Mouse (Mus musculus) mesoderm, embryonic 11.5 days (tissue): ENCODE results near the gene Idh3b.

Experiments
- DNase-seq: peaks from one replicate; pipeline ENCODE4 v3.0.0-alpha.2; 2012; ENCODE audit warnings: low read depth, low spot score

Gene Idh3b

GRCm38 (mm10) chr2:130283854-130284654, at the start of gene Idh3b:
Idh3b (minus strand) TSS chr2:130284547.
- DNase-seq = peak; percentile 86

- DNase-seq = no peak
Observed at GRCm38 (mm10) chr2:130329502-130329901, 45.2 kb upstream of the Idh3b start.

GRCm38 (mm10) chr2:130327057-130327456, 42.7 kb upstream of the Idh3b start:
- no peak for DNase-seq

DNA sequence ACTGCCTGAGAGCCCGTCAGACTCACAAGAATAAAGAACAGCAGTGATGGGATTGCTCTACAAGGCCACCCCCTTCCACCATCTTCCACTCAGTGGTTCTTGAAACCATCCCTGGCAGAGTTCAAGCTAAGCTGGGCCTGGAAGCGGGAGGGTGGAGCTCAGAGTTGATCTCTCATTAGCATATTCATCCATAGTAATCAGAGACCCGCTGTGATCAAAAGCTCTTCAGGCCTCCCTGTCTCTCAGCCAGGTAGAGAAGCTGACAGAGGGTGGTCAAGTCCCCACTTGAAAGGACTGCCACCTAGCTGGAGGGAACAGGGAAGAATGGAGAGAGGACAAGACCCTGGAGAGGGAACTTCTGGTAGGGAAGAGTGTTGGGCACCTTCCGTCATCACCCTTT, 18.7 kb upstream of the Idh3b start:
- no peak for DNase-seq

DNA sequence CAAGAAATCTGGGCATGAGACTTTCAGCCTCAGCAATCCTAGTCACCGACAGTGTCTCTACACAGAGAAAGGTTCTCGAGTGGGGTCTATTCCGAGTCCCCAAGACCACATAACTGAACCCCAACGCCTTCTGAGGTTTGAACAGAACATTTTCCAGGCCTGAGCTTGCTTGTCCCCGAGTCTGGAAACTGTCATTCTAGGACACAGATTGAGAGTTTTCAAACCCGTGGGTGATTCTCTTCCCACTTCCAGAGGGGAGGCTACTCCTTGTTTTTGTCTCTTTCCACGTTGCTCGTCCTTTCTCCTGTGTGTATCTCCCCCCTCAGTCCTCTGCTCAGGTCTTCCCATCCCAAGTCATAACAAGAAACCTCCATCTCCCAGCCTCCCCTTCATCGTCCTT, 13.2 kb upstream of the Idh3b start:
- DNase-seq = no peak

DNA sequence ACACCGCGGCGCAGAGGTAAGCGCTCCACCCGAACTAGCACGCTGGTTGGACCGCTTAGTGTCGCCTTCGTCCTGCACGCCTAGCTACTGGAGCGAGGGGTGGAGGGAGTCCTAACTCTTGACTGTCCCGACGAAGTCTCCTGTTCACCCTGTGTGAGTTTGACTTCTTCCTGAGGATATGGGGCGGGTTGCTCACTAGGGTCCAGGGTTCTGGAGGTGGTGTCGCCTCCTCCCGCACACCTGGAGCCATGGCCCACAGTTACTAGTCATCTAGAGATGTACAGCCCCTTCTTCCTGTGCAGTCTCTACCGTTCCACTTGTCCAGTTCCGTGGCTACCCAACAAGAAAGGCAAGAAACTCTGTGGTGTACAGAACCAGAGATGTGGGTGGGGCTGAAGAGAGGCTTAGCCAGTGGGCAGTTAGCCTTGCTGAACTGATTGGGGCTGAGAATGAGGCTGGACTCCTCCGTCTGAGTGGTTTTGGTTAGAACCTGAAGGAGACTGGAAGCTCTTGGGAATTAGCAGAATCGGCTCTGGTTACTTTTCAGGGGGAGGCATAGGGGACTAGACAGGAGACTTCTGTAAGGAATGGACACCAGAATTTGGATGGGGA, 11.9 kb upstream of the Idh3b start:
- no peak for DNase-seq

DNA sequence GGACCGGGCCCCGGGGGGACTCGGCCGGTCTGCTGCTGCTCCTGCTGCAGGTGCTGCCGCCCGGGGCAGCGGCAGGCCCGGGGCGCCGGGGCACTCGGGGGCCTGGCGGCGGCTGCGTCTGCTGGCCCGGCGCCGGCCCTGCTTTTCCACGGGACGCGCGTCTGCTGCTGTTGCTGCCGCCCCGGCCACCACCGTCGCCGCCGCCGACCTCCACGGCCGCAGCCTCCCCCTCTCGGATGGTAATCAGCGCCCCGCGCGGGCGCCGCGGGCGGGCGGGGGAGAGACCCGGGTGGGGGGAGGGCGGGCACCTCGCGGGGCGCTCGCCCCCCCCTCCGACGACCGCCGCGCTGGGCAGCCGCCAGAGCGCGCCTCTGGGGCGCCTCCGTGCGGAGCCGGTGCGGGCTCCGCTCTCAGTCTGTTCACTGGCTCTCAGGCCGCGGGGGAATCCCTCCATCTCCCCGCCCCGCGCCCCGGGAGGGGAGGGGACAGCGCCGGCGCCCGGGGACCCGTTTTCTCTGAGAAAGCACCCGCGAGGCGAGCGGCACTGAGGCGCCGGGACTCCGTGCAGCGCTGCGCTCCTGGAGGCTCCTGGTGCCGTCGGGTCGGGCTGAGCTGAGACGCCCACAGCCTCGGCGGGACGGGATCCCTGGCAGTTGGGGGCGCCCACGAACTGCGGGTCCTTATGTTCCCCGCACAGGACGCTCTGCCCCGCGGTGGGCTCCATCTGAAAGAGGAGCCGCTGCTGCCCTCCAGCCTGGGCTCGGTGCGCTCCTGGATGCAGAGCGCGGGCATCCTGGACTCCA, 11.2 kb upstream of the Idh3b start:
- peak; percentile 60 for DNase-seq

DNA sequence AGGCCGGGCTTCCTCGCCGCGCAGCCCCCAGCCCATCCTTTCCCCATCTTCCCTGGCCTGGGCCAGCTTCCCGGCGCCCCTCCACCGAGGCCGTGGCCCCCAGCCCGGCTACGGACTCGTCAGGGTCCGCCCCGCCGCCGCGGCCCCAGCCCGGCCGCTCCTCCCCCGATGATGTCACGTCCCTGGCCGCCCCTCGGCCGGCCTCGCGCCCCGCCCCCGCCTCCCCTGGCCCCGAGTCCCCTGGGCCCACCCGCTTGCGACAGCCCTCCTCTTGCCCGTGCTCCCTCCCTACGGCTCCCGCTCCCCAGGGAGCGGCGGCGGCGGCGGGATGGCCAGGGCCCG, 10.6 kb upstream of the Idh3b start, which contains the start of gene Ebf4:
Gene Ebf4 (plus strand): TSS at position 234 of the 342 bp plus-strand sequence.
- DNase-seq = peak; percentile 69

GRCm38 (mm10) chr2:130294218-130294935, 10.0 kb upstream of the Idh3b start:
- DNase-seq = no peak

DNA sequence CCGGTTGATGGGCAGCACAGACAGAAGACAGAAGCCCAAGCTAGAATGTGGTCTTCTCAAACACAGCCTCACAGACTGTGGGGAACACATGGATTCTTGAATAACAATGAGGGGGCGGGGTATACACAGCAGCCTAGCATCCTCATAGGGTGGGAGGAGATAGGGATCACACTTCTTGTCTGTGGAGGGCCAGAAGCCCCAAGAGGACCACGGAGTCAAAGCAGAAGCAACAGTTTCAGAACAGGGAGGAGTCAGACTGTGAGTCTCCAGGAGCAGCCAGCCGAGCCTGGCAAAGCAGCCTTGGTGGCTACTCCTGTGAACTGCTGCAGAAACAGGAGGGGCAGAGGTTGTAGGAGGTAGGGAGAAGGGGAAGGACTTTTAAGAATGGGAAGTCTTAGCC, 9.1 kb upstream of the Idh3b start:
- DNase-seq = peak; percentile 62

- DNase-seq = no peak
Observed at GRCm38 (mm10) chr2:130293009-130293408, 8.7 kb upstream of the Idh3b start.

DNA sequence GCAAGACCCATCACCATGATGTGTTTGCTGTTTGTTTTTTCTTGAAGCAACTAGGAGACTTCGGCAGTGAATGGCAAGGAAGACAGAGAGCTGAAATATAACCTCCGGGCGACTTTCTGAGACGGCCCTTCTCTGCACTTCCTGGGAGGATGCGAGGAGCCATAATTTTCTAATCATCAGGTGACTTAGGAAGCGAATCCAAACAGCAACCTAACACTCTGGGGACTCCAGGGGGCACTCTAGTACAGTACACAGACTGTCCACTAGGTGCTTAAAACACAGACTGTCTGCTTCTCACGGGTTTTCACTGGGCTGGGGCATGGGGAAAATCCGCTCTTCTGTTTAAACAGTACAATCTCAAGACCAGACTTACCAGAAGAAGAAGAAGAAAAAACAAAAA, 7.1 kb upstream of the Idh3b start:
- DNase-seq = peak; percentile 80

DNA sequence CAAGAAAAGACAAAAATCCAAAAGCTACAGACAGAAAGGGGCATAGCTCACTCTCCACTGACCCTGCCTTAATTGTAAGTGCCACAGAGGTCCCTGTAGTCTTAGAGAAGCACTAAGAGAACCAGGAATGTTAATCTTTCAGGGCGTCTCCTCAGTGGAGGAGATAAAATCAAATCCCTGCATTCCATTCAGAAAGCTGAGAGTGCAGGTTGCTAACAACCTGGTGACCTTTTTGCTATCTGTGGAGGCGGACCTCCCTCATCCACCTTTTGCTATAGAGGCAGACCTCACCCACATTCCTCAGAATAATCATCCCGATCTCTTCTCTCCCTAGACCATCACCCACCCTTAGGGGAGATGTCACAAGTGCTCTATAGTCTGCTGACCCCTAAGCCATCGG, 4.7 kb upstream of the Idh3b start:
- no peak for DNase-seq

DNA sequence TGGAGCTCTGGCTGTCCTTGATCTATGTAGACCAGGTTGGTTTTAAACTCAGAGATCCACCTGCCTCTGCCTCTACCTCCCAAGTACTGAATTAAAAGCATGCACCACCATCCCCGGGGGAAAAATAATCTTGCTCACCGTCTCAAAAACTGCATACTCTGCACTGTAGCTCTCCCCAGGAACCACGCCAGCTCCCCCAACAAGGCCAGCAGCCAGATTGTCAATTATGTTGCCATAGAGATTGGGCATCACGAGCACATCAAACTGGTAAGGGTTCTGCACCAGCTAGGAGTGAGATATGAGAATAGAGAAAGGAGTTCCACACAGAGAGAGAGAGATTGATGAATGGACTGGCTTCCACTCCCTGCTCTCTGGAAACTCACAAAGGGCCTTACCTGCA, 3.5 kb downstream of the Idh3b start:
- DNase-seq = no peak

DNA sequence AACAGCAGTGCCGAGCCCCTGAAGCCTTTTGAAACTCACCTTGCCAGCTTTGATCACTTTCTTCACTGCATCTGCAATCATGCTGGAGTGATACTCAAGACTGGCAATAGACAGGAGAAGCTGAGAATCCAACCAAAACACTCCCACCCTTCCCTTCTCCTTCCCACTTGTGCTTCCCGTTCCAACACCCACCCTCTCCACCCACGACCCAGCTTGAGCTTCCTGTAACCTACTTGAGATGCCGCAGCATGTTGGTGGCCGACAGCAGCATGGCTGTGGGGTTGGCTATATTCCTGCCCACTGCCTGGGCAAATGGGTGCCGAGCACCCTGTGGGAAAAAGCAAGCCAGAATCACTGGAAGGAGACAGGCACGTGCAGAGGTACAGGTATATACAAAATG, 4.1 kb downstream of the Idh3b start:
- no peak for DNase-seq

DNA sequence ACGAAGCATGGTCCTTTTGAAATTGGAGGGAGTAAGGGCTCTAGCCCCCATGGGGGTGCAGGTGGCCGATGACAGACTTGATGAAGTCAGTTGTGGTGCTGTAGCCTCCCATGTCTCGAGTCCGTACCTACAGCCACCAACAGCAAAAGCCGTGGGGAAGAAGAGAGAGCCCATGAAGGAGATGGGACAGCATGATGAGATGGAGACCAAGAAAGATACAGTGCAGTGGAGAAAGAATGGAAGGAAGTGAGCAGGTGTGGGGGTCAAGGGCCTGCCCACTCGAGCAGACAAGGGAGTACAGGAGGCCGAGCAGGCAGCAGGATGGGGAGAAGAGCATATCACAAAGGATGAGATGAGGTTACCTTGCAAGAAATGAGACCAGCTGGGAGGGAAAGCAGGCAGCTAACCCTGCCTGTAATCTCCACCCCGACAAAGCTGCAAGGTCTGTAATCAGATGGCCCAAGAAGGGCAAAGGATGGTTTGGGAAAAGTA, 4.7 kb downstream of the Idh3b start:
- DNase-seq = no peak

- peak; percentile 82 for DNase-seq
Observed at GRCm38 (mm10) chr2:130275649-130276048, 8.7 kb downstream of the Idh3b start.

DNA sequence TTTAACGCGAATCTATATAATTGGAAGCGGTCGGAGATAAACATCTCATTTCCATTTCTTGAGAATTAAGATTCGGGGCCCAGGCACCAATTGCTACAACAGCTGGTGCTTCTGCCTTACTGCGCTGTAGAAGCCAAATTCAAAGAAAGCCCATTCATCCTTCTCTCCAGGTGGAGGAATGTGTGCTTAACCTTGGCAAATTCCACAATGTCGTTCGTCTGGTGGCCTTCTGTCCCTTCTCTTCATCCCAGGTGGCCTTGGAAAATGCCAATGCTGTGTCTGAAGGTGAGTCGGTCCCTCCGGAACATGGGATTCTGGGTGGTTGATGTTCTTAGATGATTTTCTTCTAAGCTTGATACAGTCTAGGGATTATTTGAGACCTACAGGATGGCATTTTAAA, 9.5 kb downstream of the Idh3b start:
- DNase-seq = no peak

DNA sequence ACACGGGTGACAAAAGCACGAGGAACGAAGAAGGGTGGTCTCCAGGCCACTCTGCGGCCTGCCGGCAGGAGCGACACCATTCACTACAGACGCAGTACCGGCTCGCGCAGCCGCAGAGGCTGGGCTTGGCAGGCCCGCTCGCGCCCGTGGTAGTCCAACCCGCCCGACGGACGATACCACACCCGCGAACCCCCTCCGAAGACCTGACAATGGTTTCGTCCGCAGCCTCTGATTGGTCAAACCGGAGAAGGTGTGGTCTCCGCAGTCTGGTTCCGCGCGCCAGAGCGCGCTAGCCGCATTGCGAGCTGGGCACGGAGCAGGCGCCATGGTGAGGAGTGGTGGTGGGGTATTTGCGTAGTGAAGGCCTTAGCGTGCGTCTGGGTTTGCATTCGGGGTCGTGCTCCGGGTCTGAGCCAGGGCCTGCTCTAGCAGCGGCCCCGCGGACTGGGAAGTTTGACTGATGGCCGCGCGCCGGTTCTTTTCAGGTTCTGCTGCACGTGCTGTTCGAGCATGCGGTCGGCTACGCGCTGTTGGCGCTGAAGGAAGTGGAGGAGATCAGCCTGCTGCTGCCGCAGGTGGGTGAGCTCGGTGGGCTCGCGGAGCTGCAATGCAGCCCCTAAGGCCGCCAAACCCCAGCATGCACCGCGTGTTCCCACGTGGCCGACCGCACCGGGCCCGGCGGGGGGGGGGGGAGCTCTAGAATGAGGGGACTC, 10.0 kb downstream of the Idh3b start, which contains the start of gene Nop56:
Gene Nop56 (plus strand): TSS at position 282 of the 713 bp plus-strand sequence.
- peak; percentile 99 for DNase-seq

DNA sequence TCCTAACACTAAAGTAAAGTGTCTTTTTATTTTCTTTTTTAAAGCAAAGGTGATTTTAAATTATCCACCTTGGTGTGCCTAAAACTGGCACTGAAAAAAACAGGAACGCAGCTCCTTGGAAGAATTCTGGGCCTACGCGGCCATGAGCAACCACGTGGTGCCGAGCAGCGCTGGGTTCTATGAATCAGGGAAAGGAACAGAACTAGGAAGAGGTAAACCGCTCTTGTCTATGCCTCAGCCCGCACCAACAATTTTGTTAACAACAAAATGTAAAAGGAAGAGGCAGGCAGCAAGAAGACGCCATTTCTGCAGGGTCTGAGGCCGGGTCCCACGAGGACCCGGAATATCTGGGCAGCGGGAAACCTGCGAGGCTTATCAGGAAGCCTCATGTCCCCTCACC, 10.6 kb downstream of the Idh3b start:
- DNase-seq = no peak

GRCm38 (mm10) chr2:130268074-130268473, 16.3 kb downstream of the Idh3b start:
- no peak for DNase-seq
